Mouse (Mus musculus): ENCODE results near the gene Tcte1.

Gene Tcte1

DNA sequence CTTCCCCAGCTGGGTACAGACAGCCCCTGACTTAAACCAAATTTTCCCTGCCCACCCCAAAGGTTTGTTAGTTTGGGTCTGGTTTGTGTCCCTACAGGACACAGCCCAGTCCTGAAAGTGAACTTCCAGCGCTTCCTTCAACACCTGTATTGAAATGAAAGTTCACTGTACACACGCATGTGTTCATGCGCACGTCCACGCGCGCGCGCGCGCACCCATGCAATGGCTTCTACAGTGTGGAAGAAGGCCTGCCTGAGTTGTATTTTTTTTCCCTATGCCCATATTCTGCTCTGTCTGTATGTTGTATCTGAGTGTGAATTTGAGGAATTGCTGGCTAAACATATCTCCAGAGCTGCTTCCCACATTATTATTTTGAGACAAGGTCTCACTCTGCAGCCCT, 41.9 kb downstream of the Tcte1 start:
- 92% methylated on average over 11 of the region's 11 CpGs for WGBS

DNA sequence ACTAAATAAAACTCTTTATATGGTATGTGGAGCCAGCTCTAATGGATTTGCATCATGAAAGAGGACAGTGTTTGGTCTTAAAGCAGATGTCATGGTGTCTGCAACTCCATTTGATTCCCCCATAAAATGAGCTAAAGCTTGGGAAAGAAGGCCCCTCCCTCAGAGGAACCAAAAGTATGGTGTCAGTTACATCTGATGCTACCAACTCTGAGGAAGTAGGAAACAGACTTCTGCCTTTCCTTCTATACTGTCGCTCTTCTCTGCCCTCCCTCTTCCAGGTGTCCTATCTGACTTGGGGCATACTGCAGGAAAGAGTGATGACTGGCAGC, 42.8 kb downstream of the Tcte1 start:
- WGBS: 84% methylated on average over 1 of the region's 1 CpGs

DNA sequence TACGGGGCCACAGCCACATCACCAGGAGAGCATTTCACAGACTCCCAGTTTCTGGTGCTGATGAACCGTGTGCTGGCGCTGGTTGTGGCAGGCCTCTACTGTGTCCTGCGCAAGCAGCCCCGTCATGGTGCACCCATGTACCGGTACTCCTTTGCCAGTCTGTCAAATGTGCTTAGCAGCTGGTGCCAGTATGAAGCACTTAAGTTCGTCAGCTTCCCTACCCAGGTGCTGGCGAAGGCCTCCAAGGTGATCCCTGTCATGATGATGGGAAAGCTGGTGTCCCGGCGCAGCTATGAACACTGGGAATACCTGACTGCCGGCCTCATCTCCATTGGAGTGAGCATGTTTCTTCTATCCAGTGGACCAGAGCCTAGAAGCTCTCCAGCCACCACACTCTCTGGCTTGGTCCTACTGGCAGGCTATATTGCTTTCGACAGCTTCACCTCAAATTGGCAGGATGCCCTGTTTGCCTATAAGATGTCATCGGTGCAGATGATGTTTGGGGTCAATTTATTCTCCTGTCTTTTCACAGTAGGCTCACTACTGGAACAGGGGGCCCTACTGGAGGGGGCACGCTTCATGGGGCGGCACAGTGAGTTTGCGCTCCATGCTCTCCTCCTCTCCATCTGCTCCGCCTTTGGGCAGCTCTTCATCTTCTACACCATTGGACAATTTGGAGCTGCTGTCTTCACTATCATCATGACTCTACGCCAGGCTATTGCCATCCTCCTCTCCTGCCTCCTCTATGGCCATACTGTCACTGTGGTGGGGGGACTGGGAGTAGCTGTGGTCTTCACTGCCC, 43.3 kb downstream of the Tcte1 start:
- WGBS: 44% methylated on average over 18 of the region's 18 CpGs

DNA sequence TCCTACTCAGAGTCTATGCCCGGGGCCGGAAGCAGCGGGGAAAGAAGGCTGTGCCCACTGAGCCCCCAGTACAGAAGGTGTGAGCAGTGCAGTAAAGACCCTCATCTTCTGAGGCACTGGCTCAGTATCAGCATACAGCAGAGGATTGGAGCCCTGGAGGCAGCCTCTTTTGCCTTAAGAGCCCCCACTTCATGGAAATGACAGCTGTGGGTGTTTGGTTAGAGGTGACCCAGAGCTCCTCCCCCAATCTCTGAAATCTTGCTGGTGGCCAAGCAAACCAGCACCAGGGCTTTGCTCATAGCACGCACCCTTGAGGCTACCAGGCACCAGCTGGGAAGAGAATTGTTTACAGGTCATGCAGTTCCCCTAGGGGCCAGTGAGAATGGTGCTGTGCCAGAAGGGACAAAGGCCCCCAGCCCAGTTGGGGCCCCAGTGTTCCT, 43.9 kb downstream of the Tcte1 start:
- WGBS: 25% methylated on average over 4 of the region's 4 CpGs

DNA sequence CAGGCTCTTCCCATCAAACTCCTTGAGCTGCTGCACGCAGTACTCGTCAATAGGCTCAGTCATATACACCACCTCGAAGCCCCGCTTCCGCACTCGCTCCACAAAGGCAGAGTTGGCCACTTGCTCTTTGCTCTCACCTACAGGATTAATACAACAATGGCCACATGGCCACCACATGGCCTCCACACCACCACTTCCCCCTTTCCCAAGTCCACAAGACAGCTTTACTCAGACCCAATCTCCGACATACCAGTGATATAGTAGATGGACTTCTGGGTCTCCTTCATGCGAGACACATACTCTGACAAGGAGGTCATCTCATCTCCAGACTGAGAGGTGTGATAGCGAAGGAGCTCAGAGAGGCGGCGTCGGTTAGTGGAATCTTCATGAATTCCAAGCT, 45.8 kb downstream of the Tcte1 start:
- 75% methylated on average over 12 of the region's 12 CpGs for whole genome bisulfite sequencing

DNA sequence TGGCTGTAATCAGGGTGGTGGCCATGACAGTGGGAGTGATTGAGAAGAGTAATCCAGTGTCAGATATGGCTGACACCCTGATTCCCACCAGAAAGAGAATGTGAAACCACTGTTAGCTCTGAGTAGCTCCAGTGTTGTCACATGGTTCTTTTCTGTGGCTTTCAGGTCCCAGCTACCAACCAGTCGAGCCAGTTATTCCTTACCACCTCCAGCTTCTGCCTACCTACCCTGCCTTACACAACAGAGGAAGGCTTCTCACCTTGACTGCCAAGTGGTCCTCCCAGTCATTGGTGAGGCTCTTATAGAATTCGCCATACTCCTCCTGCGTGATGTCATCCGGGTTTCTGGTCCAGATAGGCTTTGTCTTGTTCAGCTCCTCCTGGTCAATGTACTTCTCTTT, 46.8 kb downstream of the Tcte1 start:
- 52% methylated on average over 4 of the region's 4 CpGs for WGBS

DNA sequence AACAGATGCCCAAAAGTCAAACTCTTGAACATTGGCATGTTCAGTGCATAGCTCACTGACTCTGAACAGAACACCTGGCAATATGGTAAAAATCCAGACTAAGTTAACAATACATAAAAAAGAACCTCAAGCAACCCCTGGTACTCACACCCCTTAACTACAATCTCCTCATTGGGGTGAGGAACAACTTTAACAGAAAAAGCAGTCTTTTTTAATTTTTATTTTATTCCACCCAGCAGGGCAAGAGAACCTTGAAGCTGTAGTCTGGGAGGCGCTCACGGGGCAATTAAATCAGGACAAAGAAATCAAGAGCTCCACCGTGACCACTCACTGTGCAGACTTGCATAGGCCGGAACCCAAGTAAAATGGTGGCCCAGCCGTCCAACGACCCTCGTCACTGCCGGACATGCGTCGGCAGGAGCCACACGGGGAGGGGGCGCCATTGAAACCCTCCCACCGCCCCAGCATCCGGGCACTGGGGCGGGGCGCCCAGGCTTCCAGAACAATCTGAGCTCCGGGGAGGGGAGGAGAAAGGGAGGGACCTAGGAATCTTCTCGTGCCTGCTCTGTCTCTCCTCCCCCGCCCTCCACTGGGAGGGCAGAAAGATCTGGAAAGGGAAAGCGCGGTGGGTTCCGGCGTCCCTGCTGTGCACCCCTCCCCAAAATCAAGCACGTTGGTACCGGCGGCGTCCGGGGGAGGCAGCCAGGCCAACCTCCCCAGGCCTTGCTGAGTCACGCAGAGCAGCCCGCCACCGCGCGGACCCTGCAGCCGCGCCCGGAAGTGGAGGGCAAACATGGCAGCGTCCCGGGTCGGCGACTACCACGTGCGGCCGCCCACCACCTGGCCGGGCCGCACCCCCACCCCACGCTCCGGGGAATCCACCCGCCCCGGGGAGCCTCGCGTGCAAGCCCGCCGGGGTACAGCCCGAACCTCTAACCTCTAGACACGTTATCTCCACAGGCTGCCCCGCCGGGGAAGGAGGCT, 49.2 kb downstream of the Tcte1 start:
- under 1% methylated on average over 57 of the region's 57 CpGs for WGBS

DNA sequence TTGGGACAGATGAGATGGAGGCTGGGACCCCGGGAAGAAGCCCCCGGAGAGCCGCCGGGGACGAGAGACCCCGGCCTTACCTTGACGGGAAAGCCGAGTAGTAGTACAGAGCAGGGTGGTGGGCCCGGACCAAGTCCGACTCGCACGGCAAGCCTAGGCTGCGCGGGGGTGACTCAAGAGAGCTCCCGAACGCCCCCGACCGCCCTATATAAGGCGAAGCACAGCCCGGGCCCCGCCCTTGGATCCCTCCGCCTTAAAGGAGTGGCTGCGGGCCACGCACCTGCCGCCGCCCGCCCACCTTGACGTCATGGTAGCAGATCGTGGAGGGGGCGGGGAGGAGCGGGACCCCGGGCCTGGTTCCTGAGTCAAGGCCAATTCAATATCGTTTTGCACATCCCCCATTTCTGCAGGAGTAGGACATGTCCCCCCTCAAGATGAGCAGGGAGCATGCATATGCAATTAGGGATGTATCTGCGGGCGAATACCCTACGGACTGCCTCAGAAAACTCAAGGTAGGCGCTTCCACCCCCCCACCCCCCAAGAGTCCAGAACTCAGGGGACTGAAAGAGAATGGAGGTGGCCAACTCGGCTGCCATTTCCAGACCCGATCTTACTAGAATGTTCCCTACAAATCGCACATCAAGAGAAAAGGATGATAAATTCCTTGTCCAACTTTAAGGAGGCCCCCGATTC, 50.0 kb downstream of the Tcte1 start, which contains the start of gene Hsp90ab1:
Gene Hsp90ab1 (minus strand): TSS at position 185 of the 693 bp plus-strand sequence.
- WGBS: under 1% methylated on average over 41 of the region's 41 CpGs

DNA sequence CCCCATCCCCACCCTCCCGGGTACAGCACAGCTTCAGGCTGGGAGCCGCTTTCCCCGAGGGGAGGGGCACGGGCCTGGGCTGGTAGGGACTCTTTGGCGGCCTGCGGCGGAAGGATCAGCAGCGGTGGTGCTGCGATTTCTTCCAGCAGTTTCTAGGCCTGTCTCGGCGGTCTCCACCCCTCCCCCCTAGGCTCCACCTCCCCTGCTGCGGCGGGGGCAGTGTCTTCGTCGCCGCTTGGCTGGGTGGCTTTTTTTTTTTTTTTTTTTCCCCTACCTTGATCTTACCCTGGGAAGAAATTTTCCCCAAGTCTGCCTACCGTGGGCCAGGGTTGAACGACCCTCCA, 50.5 kb downstream of the Tcte1 start:
- WGBS: under 1% methylated on average over 18 of the region's 18 CpGs

DNA sequence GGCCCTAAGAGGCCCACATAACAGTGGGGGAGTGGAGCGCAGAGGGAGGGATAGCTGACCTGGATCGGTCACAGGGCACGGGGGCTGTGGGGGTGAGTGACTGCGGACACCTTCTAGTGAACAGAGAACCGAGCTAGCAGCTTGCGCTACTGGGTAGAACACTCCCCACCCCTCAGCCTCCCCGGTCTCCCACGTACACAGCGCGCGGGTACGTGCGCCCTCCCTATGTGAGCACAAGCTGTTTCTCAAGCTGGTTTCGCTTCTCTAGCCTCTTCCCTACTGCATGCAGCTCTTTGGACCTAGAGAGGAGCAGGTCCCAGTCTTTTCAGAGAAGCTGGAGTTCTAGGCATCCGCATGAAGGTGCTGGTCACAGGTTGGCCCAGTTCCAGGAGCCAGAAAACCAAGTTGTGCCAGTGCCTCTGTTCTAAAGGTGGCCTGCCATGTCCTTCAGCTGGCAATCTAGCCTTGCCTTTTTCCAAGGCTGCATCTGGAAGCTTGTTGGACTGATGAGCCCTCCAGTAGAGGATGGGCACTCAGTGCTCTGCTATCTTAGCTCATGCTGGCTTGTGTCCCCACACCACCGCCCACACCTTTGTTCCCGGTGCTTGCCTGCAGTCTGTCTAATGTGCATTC, 51.0 kb downstream of the Tcte1 start:
- 2% methylated on average over 17 of the region's 17 CpGs for WGBS

DNA sequence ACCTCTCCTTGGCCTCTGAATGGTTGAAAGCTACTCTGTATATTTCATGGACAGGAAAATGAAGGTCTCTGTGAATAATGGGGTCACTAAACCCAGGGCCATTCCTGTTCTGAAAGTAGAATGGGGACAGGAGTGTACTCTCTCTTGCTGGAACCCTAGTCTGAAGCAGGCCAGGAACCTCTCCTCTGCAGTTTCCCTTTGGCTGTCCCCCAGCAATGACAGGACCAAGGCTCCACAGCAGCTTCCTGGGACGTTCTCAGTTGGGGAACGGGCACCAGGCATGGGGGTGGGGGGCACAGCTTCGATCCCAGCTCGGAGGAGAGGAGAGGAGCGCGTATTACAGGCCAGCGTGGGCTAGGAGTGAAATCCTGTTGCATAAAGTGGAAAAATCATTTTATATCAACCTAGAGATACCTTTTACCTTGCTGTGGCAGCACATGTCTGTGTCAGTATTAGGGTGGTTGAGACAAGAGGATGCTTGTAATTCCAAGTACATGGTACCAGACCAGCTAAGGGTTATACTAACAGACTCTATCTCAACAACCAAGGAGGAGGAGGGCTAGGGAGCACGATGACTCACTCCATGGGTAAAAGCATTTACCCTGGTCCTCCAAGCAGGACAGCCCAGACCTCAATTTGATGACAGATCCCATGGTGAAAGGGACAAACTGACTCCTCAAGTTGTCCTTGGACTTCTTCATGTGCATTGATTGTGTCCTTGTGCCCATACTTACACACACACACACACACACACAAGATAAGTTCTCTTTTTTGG, 52.1 kb downstream of the Tcte1 start:
- WGBS: 89% methylated on average over 8 of the region's 8 CpGs

DNA sequence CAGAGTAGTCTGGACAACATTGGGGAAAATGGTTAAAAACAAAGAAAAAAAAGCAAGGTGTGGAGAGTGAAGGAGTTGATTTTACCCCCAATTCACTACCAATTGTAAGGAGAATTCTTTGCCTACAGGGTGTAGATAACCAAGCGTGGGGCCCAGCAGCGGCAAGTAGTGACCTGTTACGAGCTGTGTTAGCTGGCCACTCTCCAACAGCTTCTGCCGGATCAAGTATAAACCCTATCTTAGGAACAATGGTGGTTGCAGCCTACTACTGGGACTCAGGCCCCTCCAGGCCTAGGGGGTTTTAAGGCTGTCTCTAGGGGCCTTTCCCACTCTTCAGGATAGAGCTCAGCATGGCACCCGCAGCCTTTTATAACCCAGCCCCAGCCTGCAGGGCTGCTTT, 55.0 kb downstream of the Tcte1 start:
- WGBS: 72% methylated on average over 5 of the region's 5 CpGs

DNA sequence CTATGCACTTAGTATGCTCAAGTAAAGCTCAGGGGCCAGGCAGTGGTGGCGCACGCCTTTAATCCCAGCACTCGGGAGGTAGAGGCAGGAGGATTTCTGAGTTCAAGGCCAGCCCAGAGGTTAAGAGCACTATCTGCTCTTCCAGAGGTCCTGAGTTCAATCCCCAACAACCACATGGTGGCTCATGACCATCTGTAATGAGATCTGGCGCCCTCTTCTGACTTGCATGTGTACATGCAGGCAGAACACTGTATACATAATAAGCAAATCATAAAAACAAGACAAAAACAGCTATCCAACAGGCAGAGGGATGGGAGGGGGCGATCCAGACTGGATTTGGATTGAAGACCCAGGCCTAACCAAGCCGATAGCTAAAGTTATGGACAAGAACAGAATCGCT, 55.6 kb downstream of the Tcte1 start:
- 79% methylated on average over 7 of the region's 7 CpGs for WGBS

DNA sequence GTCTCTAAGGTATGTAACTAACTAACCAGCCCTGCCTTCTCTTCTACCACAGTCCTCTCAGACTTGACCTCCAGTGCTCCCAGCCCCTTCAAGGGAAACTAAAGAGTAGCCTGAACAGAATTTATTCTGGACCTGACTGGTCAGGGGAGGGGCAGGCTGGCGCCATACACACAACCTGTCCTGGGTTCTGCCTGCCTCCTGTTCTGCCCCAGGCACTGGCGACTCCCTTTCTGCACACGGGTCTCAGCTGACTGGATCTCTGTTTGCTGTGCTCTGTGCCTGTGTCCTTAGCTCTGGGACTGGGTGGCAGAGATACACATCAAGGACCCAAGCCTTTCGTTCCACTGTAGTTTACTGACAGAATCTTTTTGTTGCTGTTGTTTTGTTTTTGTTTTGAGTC, 56.3 kb downstream of the Tcte1 start:
- 91% methylated on average over 4 of the region's 4 CpGs for WGBS

DNA sequence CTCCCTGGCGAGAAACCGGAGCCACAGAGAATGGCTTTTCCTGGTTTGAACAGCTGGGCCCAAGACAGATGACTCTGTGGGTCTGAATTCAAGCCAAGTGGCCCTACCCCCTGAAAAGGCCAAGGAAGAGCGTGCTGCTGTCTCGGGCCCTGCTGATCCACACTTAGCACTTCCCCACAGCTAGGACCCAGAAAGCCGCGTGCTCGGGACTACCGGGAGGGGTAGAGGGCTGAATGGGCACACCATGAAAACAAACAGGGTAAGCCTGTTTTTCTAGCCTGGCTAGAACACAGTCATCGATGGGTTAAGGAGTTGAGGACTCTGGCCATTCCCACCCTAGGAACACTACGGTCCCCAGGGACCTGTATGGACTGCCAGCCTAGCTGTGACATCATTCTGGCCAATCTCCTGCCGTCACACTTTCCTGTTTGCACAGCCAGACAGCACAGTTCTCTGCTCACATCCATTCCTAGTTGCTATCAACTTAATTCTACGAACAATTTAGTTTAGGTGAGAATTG, 57.8 kb downstream of the Tcte1 start:
- WGBS: 41% methylated on average over 12 of the region's 12 CpGs

DNA sequence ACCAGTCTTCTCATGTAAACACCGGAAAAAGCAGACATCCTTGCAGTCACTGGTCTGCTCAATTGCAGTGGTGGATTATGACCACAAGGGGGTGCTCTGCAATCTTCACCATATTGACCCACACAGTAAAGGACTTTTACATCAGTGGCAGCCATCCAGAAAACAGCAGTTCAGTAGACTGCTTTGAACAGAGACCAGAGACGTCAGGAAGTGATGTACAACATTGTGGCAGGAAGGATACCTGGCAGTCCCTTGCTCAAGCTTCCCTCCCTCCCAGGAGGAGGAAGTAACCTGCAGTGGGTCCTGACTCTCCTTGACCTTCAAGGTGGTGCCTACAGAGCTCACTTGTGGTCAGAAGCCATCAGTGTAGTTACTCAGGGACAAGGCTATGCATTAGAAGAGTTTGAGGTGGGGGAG, 58.3 kb downstream of the Tcte1 start:
- 9% methylated on average over 2 of the region's 2 CpGs for WGBS

DNA sequence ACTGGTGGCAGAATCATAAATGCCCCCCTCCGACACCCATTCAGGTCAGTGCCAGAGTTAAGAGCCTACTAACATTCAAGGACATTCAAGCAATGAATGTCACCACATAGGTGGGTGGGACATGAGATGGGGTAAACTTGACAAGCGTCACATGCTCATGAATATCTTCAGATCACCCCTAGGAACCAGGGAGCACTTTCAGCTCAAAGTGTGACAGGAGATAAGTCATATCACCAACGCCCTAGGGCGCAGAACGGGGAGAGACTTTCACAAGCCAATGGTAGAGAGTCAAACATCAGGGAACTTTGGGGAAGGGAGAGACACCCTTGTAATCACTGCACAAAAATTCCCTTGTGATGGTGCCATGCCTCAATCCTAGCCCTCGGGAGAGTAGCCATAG, 59.0 kb downstream of the Tcte1 start:
- 94% methylated on average over 6 of the region's 6 CpGs for WGBS

DNA sequence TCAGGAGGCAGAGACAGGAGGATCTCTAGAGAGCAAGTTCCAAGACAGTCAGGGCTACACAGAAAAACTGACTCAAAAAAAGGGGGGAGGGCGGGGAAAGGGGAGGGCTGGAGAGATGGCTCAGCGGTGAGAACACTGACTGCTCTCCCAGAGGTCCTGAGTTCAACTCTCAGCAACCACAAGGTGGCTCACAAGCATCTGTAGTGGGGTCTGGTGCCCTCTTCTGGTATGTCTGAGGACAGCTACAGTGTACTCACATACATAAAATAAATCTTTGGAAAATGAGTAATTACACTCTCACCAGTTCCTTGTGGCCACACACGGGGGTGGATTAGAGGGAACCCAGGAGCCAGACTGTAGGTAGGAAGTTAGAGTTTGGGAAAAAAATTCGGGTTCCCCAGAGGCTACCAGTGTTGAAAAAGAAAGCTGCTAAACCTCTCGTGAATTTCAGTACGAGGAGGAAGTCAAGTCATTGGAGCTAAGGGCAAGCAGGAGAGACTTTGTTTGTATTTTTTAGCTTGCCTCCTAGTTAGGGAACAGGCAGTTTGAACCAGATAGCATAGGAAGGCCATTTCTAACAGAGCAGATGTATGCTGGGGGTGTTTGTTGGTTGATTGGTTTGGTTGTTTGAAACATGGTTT, 59.6 kb downstream of the Tcte1 start:
- WGBS: 50% methylated on average over 6 of the region's 6 CpGs

DNA sequence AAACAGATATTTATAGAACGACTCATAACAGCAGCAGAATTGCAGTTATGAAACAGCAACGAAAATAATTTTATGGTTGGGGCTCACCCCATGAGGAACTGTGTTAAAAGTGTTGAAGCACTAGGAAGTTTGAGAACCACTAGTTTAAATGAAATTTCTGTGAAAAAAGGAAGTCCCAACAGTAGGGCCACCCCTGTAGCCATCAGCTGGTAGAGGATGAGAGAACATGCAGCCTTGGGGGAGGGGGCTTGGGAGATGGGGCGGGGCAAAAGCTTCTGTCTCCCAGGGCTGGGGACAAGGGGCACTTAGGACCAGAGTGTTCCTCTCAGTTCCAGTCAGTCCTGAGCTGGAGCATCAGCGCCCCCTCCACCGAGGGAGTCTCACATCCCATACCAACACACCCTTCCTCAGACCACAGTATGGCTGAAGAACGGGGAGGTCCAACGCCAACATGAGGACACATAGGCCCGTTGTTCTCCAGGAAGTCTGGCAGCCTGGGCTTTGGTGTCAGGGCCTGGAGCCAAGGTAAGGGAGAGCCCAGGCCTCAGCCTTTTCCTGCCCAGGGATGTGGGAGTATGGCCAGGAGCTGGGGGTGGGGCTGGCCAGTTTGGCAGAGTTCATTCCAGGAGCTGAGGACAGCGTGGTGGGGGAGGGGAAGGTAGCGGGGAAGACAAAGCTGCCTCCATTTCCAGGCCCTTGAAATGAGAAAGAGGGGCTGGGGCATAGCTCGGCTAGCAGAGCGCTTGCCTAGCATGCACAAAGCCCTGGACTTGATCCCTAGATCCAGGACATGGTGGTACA, 61.1 kb downstream of the Tcte1 start:
- WGBS: 35% methylated on average over 12 of the region's 12 CpGs
